Mouse (Mus musculus) bone marrow macrophage, adult 2 months (primary cell): ENCODE measurements at regions not wholly inside any gene's neighbourhood (a gene's known extent, or its start where the extent isn't known, plus 50 kb on each side); places are given as distances from the start of the nearest gene placed in this dataset.

Source experiments
- CTCF ChIP-seq: IDR thresholded peaks from 2 replicates; pipeline ENCODE4 v1.5.1; 2012; ENCODE audit warnings: low read depth, mild to moderate bottlenecking, low read length, moderate library complexity
- POLR2A ChIP-seq: IDR thresholded peaks from 2 replicates; pipeline ENCODE4 v1.6.1; 2012; ENCODE audit warnings: mild to moderate bottlenecking, low read depth, low read length, borderline replicate concordance

- TF ChIP-seq CTCF (no peak), POLR2A (no peak)
These were observed 190.5 kb downstream of the 4930564D02Rik start for GRCm38 (mm10) chr3:105257096-105257495.
